Mouse (Mus musculus) neural tube, embryonic 13.5 days (tissue): ENCODE data around the gene Akr1cl. TPM values are rescaled to one million over a fixed set of nuclear protein-coding genes. Genes with fewer than 3 reads are reported as not detected.
A peak's percentile ranks its signal among the peaks of the same experiment; 100 is the strongest.
"Not testable (repeated sequence)": the region's sequence is repeated elsewhere in the genome, so short reads cannot be mapped to it uniquely, and the experiment has no call there.

ENCODE experiments used
- ATAC-seq: fragments of 200-750 bp; cut with Nextera tagmentation; 2 replicates; pipeline ENCODE4 v1.8.0; 2017; ENCODE audit warnings: low read depth, mild to moderate bottlenecking, moderate TSS enrichment, moderate library complexity
- H3K27ac ChIP-seq: fragments of 300-500 bp; sonication (generic); replicated peaks from 2 replicates; pipeline ENCODE4 v1.5.1; 2015; ENCODE audit warnings: moderate library complexity, mild to moderate bottlenecking, inconsistent platforms
- H3K27me3 ChIP-seq: fragments of 300-500 bp; sonication (generic); 2 replicates; pipeline ENCODE4 v1.6.1; 2015; ENCODE audit warnings: mild to moderate bottlenecking, inconsistent platforms
- H3K36me3 ChIP-seq: fragments of 300-500 bp; sonication (generic); 2 replicates; pipeline ENCODE4 v1.6.1; 2015; ENCODE audit warnings: mild to moderate bottlenecking, inconsistent platforms
- H3K4me1 ChIP-seq: fragments of 300-500 bp; sonication (generic); replicated peaks from 2 replicates; pipeline ENCODE4 v1.6.1; 2015; ENCODE audit warnings: inconsistent platforms
- H3K4me2 ChIP-seq: fragments of 300-500 bp; sonication (generic); 2 replicates; pipeline ENCODE4 v1.6.1; 2015; ENCODE audit warnings: inconsistent platforms, mild to moderate bottlenecking, moderate library complexity
- H3K4me3 ChIP-seq: fragments of 300-500 bp; sonication (generic); 2 replicates; pipeline ENCODE4 v1.5.1; 2015; ENCODE audit warnings: mild to moderate bottlenecking, inconsistent platforms
- H3K9ac ChIP-seq: fragments of 300-500 bp; sonication (generic); 2 replicates; pipeline ENCODE4 v1.6.1; 2015; ENCODE audit warnings: moderate library complexity, mild to moderate bottlenecking, inconsistent platforms
- H3K9me3 ChIP-seq: fragments of 300-500 bp; sonication (generic); 2 replicates; pipeline ENCODE4 v1.6.1; 2016; ENCODE audit warnings: inconsistent platforms
- WGBS: fragments of 180-500 bp; shearing (Covaris S2); methylation state at CpG from one replicate; pipeline ENCODE4 v1.1.7; 2015; 5-methylcytosine and 5-hydroxymethylcytosine counted together
- polyA plus RNA-seq: library from polyadenylated mRNA; unstranded; fragments of >200 nt; fragmentation: Nextera tagmentation; extraction: Ambion mirVana; gene quantifications from 2 replicates; pipeline ENCODE4 v1.2.1, GENCODE M21; 2015

The Akr1cl gene
- 0.21 TPM in 1 of 2 replicates, not detected in the other for polyA plus RNA-seq

DNA sequence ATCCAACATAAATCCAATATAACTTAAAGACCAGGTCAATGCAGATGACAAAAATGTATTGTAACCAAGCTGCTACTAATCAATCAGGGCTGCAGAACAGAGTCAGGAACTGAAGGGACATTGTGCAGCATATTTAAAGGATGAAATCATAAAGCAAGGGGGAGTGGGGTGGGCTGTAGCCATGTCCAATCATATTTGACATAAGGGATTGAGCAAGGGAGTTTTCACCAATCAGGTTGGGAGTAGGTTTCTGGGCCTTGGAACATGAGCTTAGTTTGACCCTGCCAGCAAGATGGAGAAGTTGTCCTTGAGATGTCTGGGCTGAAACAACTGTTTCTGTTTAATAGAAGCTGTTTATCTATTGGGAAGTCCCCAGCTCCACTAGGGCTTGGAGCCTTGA lies at the start of gene Akr1cl:
Akr1cl (minus strand) TSS at position 119 of the 400 bp plus-strand sequence.
- no peaks in the 10 kb centered on the region for H3K9me3 ChIP-seq
- no peaks in the 10 kb centered on the region for H3K4me1 ChIP-seq
- H3K27me3 ChIP-seq, result no peaks in the 10 kb centered on the region
- H3K27ac ChIP-seq, result no peak within 1 kb of the TSS
- ATAC-seq, result no peak
- H3K36me3 ChIP-seq, result no peaks in the 10 kb centered on the region
- H3K9ac ChIP-seq, result no peak within 1 kb of the TSS
- H3K4me3 ChIP-seq, result no peak within 1 kb of the TSS
- no peak within 1 kb of the TSS for H3K4me2 ChIP-seq

DNA sequence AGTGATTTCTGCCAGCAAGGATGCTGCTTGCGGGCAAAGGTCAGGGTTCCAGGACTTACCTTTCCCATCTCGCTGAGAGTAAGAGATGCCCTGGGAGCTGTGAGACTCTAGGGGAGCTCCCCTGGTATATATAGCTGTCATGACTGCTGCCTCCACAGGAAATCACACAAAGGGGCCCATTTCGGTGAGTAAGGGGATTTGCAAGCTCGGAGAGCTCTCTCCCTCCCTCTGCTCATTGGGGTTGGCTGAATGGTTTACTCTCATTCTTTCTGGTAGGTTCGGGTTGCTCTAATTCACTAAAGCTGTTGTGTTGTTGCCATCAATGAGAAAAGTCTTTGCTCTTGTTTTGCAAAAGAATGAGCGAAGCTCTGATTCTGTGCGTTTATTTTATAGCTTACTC lies 49.6 kb upstream of the Akr1cl start, which contains the start of gene Crygb:
Crygb (minus strand) TSS at position 101 of the 400 bp plus-strand sequence.
- Histone ChIP-seq H3K4me1 (peaks cover 5% of the 10 kb centered on the region; the same call in 1 of the 2 replicates), H3K9me3 (no peaks in the 10 kb centered on the region), H3K9ac (no peak within 1 kb of the TSS), H3K27ac (no peak within 1 kb of the TSS), H3K36me3 (no peaks in the 10 kb centered on the region), H3K4me2 (no peak within 1 kb of the TSS), H3K4me3 (no peak within 1 kb of the TSS), H3K27me3 (no peaks in the 10 kb centered on the region)
- no peak for ATAC-seq
- WGBS, result 29% methylated on average over 7 of the region's 7 CpGs

DNA sequence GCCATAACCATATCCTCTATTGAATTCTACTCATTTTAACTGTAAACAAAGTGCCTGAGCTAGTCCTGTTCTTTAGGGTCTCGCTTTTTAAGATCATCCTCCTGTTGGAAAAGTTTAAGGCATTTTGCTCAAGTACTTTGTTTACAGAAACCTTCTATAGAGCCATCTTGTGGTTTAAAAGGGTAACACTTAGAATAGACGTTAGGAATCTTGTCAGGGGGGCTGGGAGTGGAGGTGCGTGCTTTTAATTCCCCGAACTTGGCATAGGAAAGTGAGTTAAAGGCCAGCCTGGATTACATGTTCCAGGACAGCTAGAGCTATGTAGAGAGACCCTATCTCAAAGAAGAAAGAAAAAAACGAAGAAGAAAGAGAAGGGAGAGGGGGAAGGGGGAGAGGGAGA lies 43.0 kb upstream of the Akr1cl start:
- WGBS, result 31% methylated on average over 5 of the region's 5 CpGs
- no peak overlapping the region for H3K4me3 ChIP-seq
- no peaks in the 10 kb centered on the region for H3K27me3 ChIP-seq
- no peak overlapping the region for H3K9ac ChIP-seq
- H3K4me1 ChIP-seq, result no peaks in the 10 kb centered on the region
- no peak overlapping the region for H3K27ac ChIP-seq
- H3K4me2 ChIP-seq, result no peak overlapping the region
- ATAC-seq, result no peak
- no peaks in the 10 kb centered on the region for H3K36me3 ChIP-seq
- no peaks in the 10 kb centered on the region for H3K9me3 ChIP-seq

DNA sequence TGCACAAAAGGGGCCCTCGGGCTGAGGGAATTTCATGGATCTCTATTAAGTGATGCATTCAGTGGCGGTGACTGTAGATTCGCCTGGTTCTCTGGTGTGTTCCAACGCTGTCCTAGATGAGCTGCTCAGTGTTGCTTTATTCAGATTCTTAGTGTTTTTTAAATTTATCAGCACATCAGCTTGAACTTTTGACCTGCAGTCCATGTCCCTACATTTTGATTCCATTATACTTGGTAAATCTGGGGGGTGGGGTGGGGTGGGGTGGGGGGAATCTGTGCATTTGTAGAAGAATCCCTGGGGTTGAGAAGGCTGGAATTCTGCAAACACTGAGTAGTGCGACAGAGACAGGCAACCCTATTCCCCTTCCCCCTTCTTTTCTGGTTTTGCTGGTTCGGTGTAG lies 41.0 kb upstream of the Akr1cl start, which contains the start of gene Crygc:
Crygc (minus strand) TSS at position 101 of the 400 bp plus-strand sequence.
- no peak for ATAC-seq
- Histone ChIP-seq H3K4me3 (no peak within 1 kb of the TSS), H3K27ac (no peak within 1 kb of the TSS), H3K36me3 (no peaks in the 10 kb centered on the region), H3K4me1 (no peaks in the 10 kb centered on the region), H3K9me3 (no peaks in the 10 kb centered on the region), H3K27me3 (no peaks in the 10 kb centered on the region), H3K9ac (no peak within 1 kb of the TSS), H3K4me2 (no peak within 1 kb of the TSS)
- 61% methylated on average over 6 of the region's 6 CpGs for WGBS

DNA sequence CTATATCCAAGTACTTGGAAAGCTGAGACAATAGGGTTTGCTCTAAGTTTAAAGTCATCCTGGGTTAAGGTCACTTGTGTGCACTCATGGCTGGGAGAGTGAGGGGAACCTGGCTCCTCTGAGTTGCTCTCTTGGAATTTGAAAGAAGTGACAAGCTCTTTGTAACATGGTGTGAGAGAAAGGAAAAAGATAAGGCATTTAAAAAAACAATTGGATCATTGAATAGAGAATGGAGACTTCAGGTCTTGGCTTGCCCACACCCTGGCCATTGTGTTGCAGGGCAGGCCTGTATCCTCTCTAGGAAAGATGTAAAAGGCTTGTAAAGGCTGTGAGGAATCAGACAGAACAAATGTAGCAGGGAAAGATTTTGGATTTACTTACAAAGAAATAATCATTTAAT lies 35.3 kb upstream of the Akr1cl start:
- no peak overlapping the region for H3K4me2 ChIP-seq
- no peaks in the 10 kb centered on the region for H3K4me1 ChIP-seq
- no peaks in the 10 kb centered on the region for H3K27me3 ChIP-seq
- H3K4me3 ChIP-seq, result no peak overlapping the region
- no peaks in the 10 kb centered on the region for H3K9me3 ChIP-seq
- no peak overlapping the region for H3K27ac ChIP-seq
- no peak for ATAC-seq
- no peak overlapping the region for H3K9ac ChIP-seq
- no peaks in the 10 kb centered on the region for H3K36me3 ChIP-seq

- H3K4me3 ChIP-seq, result no peak overlapping the region
- no peak for ATAC-seq
- H3K4me2 ChIP-seq, result no peak overlapping the region
- H3K27me3 ChIP-seq, result no peaks in the 10 kb centered on the region
- no peaks in the 10 kb centered on the region for H3K36me3 ChIP-seq
- H3K27ac ChIP-seq, result no peak overlapping the region
- H3K9ac ChIP-seq, result no peak overlapping the region
- WGBS, result 65% methylated on average over 15 of the region's 15 CpGs
- H3K9me3 ChIP-seq, result no peaks in the 10 kb centered on the region
- H3K4me1 ChIP-seq, result no peaks in the 10 kb centered on the region
Measured at GRCm38 (mm10) chr1:65064201-65064600, 31.6 kb upstream of the Akr1cl start.

GRCm38 (mm10) chr1:65063352-65063751 lies 30.8 kb upstream of the Akr1cl start, which contains the start of gene Crygd:
Gene Crygd, minus strand, starts transcription at chr1:65063452.
- ATAC-seq, result no peak
- WGBS, result 55% methylated on average over 8 of the region's 8 CpGs
- H3K36me3 ChIP-seq, result no peaks in the 10 kb centered on the region

GRCm38 (mm10) chr1:65052140-65052539 lies 19.6 kb upstream of the Akr1cl start:
- ATAC-seq, result no peak
- Histone ChIP-seq H3K36me3 (no peaks in the 10 kb centered on the region), H3K27me3 (no peaks in the 10 kb centered on the region), H3K4me3 (no peak overlapping the region), H3K27ac (no peak overlapping the region), H3K4me2 (no peak overlapping the region), H3K9ac (no peak overlapping the region), H3K9me3 (peaks cover 6% of the 10 kb centered on the region; the same call in 1 of the 2 replicates), H3K4me1 (no peaks in the 10 kb centered on the region)
- WGBS, result 31% methylated on average over 2 of the region's 2 CpGs

More at GRCm38 (mm10) chr1:65063352-65063751, 30.8 kb upstream of the Akr1cl start, which contains the start of gene Crygd:
- Histone ChIP-seq H3K27ac (no peak within 1 kb of the TSS), H3K4me3 (no peak within 1 kb of the TSS), H3K4me1 (no peaks in the 10 kb centered on the region), H3K9ac (no peak within 1 kb of the TSS), H3K9me3 (no peaks in the 10 kb centered on the region), H3K27me3 (no peaks in the 10 kb centered on the region), H3K4me2 (no peak within 1 kb of the TSS)

DNA sequence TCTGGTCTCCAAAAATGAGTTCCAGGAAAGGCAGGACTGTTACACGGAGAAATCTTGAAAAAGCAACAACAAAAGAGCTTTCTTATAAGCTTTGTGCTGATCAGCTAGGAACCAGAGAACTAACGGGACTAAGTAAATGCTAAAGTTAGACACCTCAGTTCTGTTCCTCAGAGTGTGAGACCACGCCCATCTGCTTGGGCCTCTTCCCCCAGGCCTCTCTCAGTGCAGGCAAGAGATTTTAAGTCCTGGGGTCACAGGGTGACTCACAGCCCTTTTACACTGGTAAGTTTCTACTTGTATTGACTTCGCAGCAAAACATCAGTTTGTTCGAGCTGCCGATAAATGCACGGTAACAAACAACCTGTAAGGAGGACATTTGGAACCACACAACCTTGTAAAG lies 19.1 kb upstream of the Akr1cl start:
- no peak overlapping the region for H3K9ac ChIP-seq
- H3K36me3 ChIP-seq, result no peaks in the 10 kb centered on the region
- WGBS, result 64% methylated on average over 7 of the region's 7 CpGs
- no peak overlapping the region for H3K4me2 ChIP-seq
- ATAC-seq, result no peak
- H3K9me3 ChIP-seq, result peaks cover 6% of the 10 kb centered on the region; the same call in 1 of the 2 replicates
- H3K4me1 ChIP-seq, result no peaks in the 10 kb centered on the region
- no peak overlapping the region for H3K27ac ChIP-seq
- H3K27me3 ChIP-seq, result no peaks in the 10 kb centered on the region
- H3K4me3 ChIP-seq, result no peak overlapping the region

DNA sequence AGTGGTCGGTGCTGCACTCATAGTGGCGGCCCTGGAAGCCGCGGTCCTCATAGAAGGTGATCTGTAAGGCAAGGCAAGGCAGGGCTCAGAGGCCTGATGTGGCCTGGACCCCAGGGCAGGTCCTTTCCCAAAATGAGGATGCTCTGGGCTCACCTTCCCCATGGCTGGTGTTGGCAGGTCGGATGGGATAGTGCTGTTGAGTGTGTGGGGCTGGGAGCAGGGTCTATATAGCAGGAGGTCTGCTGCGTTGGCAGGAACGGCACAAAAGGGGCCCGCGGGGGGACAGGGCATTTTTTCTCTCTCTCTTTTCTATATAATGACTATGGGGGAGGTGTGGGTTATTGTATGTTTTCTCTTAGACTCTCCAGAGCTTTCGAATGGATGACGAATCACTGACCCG lies 18.4 kb upstream of the Akr1cl start, which contains the start of gene Cryge:
Cryge (minus strand) TSS at position 198 of the 400 bp plus-strand sequence.
- H3K9ac ChIP-seq, H3K4me3 ChIP-seq, H3K36me3 ChIP-seq, H3K4me2 ChIP-seq, H3K4me1 ChIP-seq, H3K27ac ChIP-seq, H3K9me3 ChIP-seq, ATAC-seq, H3K27me3 ChIP-seq: not testable (repeated sequence)
- 42% methylated on average over 10 of the region's 12 CpGs for WGBS

GRCm38 (mm10) chr1:65048781-65049180 lies 16.2 kb upstream of the Akr1cl start:
- Histone ChIP-seq H3K4me1 (no peaks in the 10 kb centered on the region), H3K9ac (no peak overlapping the region), H3K4me3 (no peak overlapping the region), H3K36me3 (no peaks in the 10 kb centered on the region), H3K27ac (no peak overlapping the region), H3K27me3 (no peaks in the 10 kb centered on the region), H3K4me2 (no peak overlapping the region), H3K9me3 (peaks cover 5% of the 10 kb centered on the region; the same call in 1 of the 2 replicates)
- ATAC-seq, result no peak
- 64% methylated on average over 12 of the region's 12 CpGs for WGBS

DNA sequence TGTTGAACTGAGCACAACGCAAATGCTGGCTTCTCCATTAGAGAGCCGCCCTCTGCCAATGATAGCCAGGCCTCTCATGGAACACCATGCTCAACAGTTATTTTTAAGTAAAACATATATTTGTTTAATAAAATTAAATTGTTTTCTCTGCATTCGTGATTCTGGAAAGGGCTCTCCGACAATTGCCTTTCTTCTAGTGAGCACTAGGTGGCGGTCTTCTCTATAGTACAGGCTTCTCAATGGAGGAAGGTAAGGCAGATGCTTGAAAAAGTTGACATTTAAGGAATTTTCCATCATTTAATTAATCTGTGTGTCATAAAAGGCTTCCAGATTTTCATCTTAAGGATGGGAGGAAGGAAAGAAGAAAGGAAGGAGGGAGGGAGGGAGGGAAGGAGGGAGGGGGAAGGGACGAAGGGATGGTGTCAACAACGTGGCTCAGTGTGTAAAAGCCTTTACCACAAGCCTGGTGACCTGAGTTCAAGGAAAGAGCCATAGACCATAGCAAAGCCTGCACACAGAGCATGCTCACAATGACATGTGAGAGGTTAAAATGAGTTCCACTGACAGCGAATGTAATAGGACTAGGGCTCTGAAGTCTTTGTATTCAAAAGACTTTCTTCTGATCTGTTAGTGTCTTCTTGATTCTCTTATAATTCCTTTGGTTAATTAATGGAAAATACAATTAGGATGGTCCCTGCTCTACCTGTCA lies 14.0 kb upstream of the Akr1cl start:
- WGBS, result 37% methylated on average over 8 of the region's 8 CpGs
- Histone ChIP-seq H3K4me1 (no peaks in the 10 kb centered on the region), H3K9ac (no peak overlapping the region), H3K9me3 (no peaks in the 10 kb centered on the region), H3K27me3 (no peaks in the 10 kb centered on the region), H3K4me3 (no peak overlapping the region), H3K27ac (no peak overlapping the region), H3K4me2 (peak overlapping the region; percentile 35), H3K36me3 (no peaks in the 10 kb centered on the region)
- ATAC-seq, result no peak

GRCm38 (mm10) chr1:65043433-65043832 lies 10.9 kb upstream of the Akr1cl start:
- Histone ChIP-seq H3K4me2 (no peak overlapping the region), H3K36me3 (no peaks in the 10 kb centered on the region), H3K4me1 (no peaks in the 10 kb centered on the region), H3K9me3 (no peaks in the 10 kb centered on the region), H3K27me3 (no peaks in the 10 kb centered on the region), H3K27ac (no peak overlapping the region), H3K4me3 (no peak overlapping the region), H3K9ac (no peak overlapping the region)
- no peak for ATAC-seq
- 91% methylated on average over 2 of the region's 2 CpGs for WGBS
